Mouse (Mus musculus) brown adipose tissue, adult 24 weeks (tissue): ENCODE results near the gene Itga7. TPM values are rescaled to one million over a fixed set of nuclear protein-coding genes. Genes with fewer than 3 reads are reported as not detected.

ENCODE experiments used
- H3K27ac ChIP-seq: fragments of 200-500 bp; replicated peaks from 2 replicates; pipeline ENCODE4 v1.5.1; 2012; ENCODE audit warnings: low read depth, mild to moderate bottlenecking, low read length
- H3K4me1 ChIP-seq: fragments of 200-500 bp; 2 replicates; pipeline ENCODE4 v1.6.1; 2012; ENCODE audit warnings: low read length, mixed read lengths; ENCODE audit not compliant: control insufficient read depth, insufficient read depth, insufficient read length
- H3K4me3 ChIP-seq: fragments of 200-500 bp; 2 replicates; pipeline ENCODE4 v1.5.1; 2012; ENCODE audit warnings: low read depth, mild to moderate bottlenecking, low read length, moderate library complexity; ENCODE audit not compliant: insufficient read depth
- polyA plus RNA-seq: library from polyadenylated mRNA; stranded (reverse); fragments of >200 nt; gene quantifications from 2 replicates; pipeline ENCODE4 v1.2.4, GENCODE M21; 2012; ENCODE audit not compliant: missing spikeins, insufficient read depth, insufficient read length

The Itga7 gene
- polyA plus RNA-seq, 1 experiment, result 23.2 TPM

GRCm38 (mm10) chr10:128902409-128902988, 31.1 kb upstream of the Itga7 start:
- Histone ChIP-seq H3K4me1 (no peaks in the 10 kb centered on the region), H3K4me3 (no peak overlapping the region), H3K27ac (no peak overlapping the region)

DNA sequence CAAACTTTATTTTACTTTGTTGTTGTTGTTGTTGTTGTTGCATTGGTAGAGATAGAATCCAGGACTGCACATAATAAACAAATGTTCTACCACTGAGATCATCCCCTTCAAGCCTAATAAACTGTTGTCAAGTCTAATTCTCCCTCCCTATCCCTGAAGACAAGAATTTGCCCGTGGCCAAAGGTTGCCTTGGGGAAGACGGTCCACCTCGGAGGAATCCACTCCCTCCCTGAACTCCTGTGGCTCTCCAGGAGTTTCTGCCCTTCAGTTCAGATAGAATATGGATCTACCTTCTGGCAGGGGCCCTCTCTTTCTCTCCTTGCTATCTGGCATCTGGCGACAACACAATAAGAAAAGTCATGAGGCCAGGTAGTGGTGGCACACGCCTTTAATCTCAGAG, 28.8 kb upstream of the Itga7 start:
- no peak overlapping the region for H3K27ac ChIP-seq
- H3K4me1 ChIP-seq, result no peaks in the 10 kb centered on the region; the same call in 1 of the 2 replicates

DNA sequence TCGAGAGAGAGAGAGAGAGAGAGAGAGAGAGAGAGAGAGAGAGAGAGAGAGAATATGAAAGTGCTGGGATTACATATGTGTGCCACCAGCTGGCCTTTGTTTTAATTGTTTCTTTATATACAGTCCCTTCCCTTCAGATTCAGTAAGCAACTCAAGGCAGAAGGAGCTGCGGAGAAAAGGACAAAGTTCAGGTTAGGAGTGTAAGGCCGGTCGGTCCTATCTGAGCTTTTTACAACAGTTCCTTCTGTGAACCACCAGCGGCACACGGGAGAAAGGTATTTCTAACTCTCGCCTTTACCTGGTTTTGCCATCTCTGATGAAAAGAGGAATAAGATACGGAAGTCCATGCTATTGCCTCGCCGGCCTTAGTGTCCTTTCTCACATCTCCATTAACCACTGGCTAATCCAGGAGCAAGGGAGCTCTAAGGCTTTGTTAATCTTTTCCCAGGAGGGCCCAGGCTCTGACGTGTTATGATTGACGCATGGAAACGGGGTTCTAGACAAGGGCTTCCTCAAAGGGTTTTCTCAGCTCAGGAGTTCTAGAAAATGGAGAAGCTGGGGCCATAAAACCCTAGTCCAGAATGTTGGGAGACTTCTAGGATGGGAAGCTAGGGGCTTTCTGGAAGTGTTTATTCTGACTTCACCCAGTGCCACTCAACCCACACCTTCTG, 24.7 kb upstream of the Itga7 start:
- H3K4me3 ChIP-seq, result peak overlapping the region; percentile 81
- peak overlapping the region; percentile 65 for H3K27ac ChIP-seq
- H3K4me1 ChIP-seq, result peaks cover 2% of the 10 kb centered on the region; the same call in 1 of the 2 replicates

More for the DNA sequence above, 28.8 kb upstream of the Itga7 start:
- H3K4me3 ChIP-seq, result no peak overlapping the region

DNA sequence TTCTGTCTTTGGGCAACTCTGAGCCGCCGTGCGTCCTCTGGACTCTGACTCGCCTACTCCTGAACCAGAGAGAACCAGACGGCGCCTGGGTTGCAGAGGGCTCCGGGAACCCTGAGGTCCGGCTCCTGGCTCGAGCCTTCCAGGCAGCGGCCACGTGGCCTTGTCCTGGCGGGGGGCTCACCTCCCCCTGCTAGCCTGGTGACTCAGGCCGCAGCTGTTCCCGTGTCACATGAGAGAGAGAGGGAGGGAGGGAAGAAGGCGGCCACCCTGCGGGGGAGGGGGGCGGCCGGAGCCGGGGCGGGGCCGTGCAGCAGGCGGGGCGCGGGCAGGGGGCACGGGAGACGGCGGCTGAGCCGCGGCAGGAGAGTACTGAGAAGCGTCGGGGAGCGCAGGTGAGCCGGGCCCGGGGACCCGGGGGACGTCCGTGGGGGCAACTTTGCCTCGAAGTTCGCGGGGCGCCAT, 24.0 kb upstream of the Itga7 start:
- peak overlapping the region; percentile 65 for H3K27ac ChIP-seq
- H3K4me3 ChIP-seq, result peak overlapping the region; percentile 81
- H3K4me1 ChIP-seq, result peaks cover 2% of the 10 kb centered on the region; the same call in 1 of the 2 replicates

DNA sequence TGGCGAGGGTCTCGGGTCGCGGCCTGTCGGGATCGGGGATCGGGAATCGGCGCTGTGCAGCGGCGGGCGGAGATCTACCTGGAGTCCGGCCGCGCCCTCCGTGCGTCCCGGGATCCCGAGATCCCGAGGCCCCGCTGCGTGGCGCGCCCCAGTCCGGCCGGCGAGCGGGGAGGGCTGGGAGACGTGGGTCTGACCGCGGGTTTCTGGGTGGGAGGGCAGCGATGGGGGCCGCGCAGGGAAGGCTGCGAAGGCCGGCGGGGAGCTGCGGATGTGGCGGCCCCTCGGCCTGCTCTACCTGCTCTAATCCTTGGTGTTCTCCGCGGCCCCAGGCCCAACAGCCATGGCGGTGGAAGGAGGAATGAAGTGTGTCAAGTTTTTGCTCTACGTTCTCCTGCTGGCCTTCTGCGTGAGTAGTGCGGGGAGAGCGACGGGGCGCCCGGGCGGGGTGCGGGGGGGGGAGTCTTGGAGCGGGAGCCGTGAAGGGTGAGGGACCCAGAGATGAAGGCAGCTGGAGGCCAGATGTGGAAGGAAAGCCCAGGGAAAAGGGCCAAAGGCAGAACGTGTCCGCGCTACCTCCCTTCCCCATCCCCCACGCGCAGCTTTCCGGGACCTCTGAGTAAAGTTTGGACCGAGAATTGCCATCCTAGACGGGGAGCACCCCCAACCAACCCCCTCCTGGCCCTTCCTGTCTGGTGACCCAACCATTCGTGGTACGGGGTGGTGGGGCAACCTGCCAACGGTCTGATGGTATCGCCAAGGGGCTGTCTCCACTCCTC, 23.4 kb upstream of the Itga7 start:
- peak overlapping the region; percentile 81 for H3K4me3 ChIP-seq
- H3K27ac ChIP-seq, result peak overlapping the region; percentile 52; the same call in 1 of the 2 replicates
- H3K4me1 ChIP-seq, result peaks cover 2% of the 10 kb centered on the region; the same call in 1 of the 2 replicates

DNA sequence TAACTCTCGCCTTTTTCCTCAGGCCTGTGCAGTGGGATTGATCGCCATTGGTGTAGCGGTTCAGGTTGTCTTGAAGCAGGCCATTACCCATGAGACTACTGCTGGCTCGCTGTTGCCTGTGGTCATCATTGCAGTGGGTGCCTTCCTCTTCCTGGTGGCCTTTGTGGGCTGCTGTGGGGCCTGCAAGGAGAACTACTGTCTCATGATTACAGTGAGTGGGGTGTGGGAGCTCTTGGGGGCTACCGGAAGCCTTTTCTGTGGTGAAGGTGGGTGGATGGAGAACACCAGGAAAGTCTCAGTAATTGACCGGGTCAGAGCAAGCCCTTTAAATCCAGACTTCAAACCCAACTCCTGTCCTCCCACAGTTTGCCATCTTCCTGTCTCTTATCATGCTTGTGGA, 22.2 kb upstream of the Itga7 start:
- Histone ChIP-seq H3K4me3 (peak overlapping the region; percentile 81), H3K4me1 (peaks cover 2% of the 10 kb centered on the region; the same call in 1 of the 2 replicates), H3K27ac (no peak overlapping the region)

GRCm38 (mm10) chr10:128912268-128912667, 21.4 kb upstream of the Itga7 start:
- H3K4me1 ChIP-seq, result peaks cover 2% of the 10 kb centered on the region; the same call in 1 of the 2 replicates
- H3K4me3 ChIP-seq, result no peak overlapping the region
- no peak overlapping the region for H3K27ac ChIP-seq

- Histone ChIP-seq H3K4me3 (no peak overlapping the region), H3K4me1 (peaks cover 2% of the 10 kb centered on the region; the same call in 1 of the 2 replicates), H3K27ac (0 out of 2 replicates have a peak overlapping the region, but pooled peaks have one; percentile 2)
Observed at GRCm38 (mm10) chr10:128912791-128913190, 20.8 kb upstream of the Itga7 start.

GRCm38 (mm10) chr10:128913219-128913618, 20.4 kb upstream of the Itga7 start:
- 0 out of 2 replicates have a peak overlapping the region, but pooled peaks have one; percentile 2 for H3K27ac ChIP-seq
- peaks cover 2% of the 10 kb centered on the region; the same call in 1 of the 2 replicates for H3K4me1 ChIP-seq
- H3K4me3 ChIP-seq, result no peak overlapping the region

- Histone ChIP-seq H3K4me3 (no peak overlapping the region), H3K4me1 (peaks cover 2% of the 10 kb centered on the region; the same call in 1 of the 2 replicates), H3K27ac (no peak overlapping the region)
Observed at GRCm38 (mm10) chr10:128913696-128914095, 19.9 kb upstream of the Itga7 start.

- Histone ChIP-seq H3K4me1 (peaks cover 2% of the 10 kb centered on the region; the same call in 1 of the 2 replicates), H3K27ac (no peak overlapping the region), H3K4me3 (no peak overlapping the region)
Observed at GRCm38 (mm10) chr10:128915550-128915949, 18.1 kb upstream of the Itga7 start.

GRCm38 (mm10) chr10:128916665-128917064, 17.0 kb upstream of the Itga7 start:
- Histone ChIP-seq H3K4me3 (no peak overlapping the region), H3K4me1 (peaks cover 4% of the 10 kb centered on the region), H3K27ac (no peak overlapping the region)

- H3K4me1 ChIP-seq, result peaks cover 10% of the 10 kb centered on the region
- H3K27ac ChIP-seq, result no peak overlapping the region
- no peak overlapping the region for H3K4me3 ChIP-seq
Observed at GRCm38 (mm10) chr10:128917400-128917799, 16.2 kb upstream of the Itga7 start.

- Histone ChIP-seq H3K4me1 (peaks cover 10% of the 10 kb centered on the region), H3K27ac (no peak overlapping the region), H3K4me3 (no peak overlapping the region)
Observed at GRCm38 (mm10) chr10:128918246-128918645, 15.4 kb upstream of the Itga7 start.

- Histone ChIP-seq H3K4me3 (no peak overlapping the region), H3K4me1 (peaks cover 9% of the 10 kb centered on the region; the same call in 1 of the 2 replicates), H3K27ac (peak overlapping the region; percentile 30)
Observed at GRCm38 (mm10) chr10:128919203-128919631, 14.4 kb upstream of the Itga7 start.
